Mouse (Mus musculus): ENCODE results near the gene Gabra1.
A peak's percentile ranks its signal among the peaks of the same experiment; 100 is the strongest.

Gene Gabra1

GRCm38 (mm10) chr11:42182825-42183152 is at the start of gene Gabra1:
Gene Gabra1, minus strand, starts transcription at chr11:42182930.
- peak; percentile 13 for DNase-seq

- peak; percentile 27 to 47 for DNase-seq
Measured at GRCm38 (mm10) chr11:42181973-42182824, 531 bp downstream of the Gabra1 start.

- no peak for DNase-seq
Measured at GRCm38 (mm10) chr11:42181426-42181825, 1.3 kb downstream of the Gabra1 start.

GRCm38 (mm10) chr11:42179535-42179934 is 3.2 kb downstream of the Gabra1 start:
- no peak for DNase-seq

DNA sequence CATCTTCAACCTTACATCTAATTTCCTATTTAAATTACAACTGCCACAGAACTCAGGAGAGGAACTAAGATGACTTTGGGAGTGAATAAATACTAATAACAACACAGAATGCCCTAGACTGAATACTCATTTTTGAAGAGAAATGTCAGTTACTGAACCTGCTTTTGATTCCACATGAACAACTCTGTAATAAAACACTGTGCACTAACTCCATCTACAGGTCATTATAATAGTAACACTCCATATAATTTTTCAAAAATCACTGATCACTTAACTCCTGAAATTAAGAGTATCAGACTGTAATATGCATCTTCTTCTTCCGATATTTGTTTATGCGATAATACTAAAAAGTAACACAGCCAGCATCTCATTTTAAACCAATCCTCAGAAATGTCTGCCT is 4.4 kb downstream of the Gabra1 start:
- DNase-seq = no peak

- DNase-seq = no peak
Measured at GRCm38 (mm10) chr11:42151396-42151795, 31.3 kb downstream of the Gabra1 start.

DNA sequence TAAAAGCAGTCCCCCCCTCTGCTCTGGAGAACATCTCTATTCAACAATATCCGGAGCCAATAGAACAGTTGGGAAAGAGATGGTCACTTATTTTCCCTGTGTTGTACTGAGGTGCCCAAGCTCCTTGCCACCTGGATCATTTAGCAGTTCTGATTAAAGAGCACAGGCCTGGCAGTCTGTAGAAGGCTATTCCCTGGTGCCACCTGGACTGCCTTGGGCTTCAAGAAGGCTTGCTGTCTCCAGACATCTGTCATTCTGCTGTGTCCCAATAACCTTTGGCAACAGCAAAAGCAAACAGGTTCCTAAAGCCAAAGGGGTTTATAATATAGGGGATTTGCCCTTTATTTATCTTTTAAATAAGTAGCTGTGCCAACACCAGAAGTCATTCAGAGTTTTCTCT is 65.8 kb downstream of the Gabra1 start:
- no peak for DNase-seq

DNA sequence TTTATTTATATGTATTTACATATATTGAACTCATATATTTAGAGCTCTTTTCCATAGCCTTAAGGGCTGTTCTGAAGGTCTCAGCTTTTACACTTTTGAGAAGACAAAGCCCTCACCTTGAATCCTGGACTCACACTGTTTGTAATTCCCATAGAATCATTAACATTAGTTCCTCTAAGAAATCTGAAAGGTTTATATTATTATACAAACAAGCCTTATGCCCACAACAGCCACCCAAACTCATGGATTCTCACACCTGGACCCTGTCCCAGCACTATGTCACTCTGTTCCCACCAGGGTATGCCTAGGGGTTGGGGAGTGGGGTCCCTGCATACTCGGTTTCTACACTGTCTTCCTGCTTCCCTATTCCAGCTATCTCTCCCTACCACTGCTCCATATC is 72.7 kb downstream of the Gabra1 start:
- DNase-seq = no peak

DNA sequence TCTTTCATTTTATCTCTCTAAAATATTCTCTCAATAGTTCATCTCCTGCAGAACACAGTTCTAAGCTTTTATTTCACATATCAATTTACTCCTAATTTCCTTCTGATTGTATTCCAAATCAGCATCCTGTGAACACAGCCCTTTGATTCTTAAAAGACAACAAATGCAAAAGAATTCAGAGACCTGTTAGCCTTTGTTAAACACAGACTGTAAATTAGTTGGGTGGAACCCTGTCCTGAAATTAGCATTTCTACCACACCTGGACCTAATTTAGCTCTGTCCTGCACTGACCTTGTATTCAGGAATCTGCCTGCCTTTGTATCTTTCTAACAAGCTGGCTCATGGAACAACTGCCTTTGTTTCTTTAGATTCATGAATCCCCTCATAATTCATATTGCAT is 73.1 kb downstream of the Gabra1 start:
- no peak for DNase-seq

DNA sequence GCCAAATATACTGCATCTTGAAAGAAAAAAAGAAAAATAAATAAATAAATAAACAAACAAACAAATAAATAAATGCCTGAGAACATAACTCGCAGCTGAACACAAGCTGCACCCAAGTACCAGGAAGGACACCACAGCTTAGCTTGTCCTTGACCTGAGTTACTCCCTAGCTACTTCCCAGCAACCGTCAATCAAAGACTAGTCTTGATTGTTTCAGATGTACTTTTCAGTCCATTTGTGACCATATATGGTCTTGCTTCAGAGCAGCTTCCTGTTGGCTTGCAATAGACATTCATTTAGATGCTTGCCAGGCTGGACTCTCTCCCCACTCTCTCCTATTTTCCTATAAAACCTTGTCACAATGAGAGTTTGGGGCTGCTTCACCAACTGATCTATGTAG is 87.2 kb downstream of the Gabra1 start:
- DNase-seq = no peak
